Mouse (Mus musculus): ENCODE measurements around the gene Rnf183. TPM values are rescaled to one million over a fixed set of nuclear protein-coding genes. Genes with fewer than 3 reads are reported as not detected.

Rnf183 gene
- not detected in 2 replicates for polyA plus RNA-seq (2021; fragmentation: Nextera tagmentation)
- long read RNA-seq, experiment 1: 0 reads
- long read RNA-seq, experiment 2: 0 reads

DNA sequence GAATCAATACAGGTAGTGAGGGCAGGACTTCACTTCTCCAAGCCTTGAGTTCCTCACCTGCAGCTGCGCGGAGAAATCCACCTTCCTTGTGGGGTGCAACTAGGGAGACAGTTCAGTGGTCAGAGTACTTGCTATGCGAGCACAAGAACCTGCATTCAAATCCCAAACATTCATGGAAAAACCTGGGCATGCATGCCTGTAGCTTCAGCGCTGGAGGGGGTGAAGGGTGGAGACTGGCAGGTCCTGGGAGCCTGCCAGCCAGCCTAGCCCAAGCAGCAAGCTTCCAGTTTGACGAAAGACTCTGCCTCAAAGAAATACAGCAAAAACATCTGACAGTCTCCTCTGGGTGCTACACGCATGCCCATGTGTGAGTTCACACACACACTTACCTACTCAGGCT is at the start of gene Rnf183:
Gene Rnf183, minus strand, starts transcription at position 172 of the 400 bp plus-strand sequence.

DNA sequence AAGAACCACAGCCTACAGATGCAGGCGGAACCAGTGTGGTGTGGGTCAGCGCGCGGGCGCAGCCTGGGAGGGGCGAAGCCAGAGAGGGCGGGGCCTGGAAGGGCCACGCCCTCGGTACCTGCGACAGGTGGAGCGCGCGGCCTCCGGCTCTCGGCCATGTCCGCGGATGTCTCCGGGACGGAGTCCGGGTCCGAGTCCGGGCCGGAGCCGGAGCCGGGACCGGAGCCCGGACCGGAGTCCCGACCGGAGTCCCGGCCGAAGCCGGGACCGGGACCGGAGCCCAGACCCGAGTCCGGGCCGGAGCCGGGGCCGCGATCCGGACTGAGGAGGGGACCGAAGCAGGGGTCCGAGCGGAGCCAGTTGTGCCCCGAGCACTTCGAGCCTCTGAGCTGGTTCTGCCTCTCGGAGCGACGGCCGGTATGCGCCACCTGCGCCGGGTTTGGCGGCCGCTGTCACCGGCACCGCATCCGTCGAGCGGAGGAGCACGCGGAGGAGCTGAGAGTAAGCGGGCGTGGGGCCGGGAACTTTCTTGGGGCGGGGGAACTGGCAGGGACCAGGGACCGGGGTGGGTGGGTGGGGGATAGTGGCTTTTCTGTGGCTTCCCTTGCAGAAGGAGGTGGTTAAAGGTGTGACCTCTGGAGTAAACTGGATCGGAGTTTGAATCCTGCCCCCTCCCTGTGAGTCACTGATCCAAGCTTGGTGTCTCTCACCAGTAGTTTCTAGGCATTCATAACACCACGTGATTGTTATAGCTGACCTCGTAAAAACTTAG is 45.1 kb upstream of the Rnf183 start, which contains the start of gene Bspry:
Gene Bspry, plus strand, starts transcription at position 117 of the 772 bp plus-strand sequence.

DNA sequence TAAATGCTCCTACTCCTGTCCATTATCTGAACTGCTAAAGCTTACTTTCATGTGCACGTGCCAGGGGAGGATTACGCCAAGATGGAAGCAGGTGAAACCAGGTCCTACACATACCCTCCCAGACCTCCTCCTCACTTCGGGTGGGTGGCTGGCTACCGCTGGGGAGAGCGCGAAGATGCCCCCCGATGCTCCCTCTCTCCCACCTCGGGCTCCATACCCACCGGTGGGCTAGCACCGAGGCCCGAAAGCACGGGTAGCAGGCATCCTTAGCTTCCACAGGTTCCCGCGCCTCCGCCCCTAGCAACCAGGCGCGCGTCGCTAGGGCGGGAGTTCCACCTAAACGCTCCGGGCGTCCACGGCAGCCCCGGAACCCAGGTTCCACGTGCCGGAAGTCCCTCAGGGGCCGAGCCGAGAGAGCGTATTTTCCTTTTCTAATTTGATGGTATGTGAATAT is 35.6 kb upstream of the Rnf183 start, which contains the start of gene Wdr31:
Gene Wdr31, minus strand, starts transcription at position 299 of the 454 bp plus-strand sequence.

DNA sequence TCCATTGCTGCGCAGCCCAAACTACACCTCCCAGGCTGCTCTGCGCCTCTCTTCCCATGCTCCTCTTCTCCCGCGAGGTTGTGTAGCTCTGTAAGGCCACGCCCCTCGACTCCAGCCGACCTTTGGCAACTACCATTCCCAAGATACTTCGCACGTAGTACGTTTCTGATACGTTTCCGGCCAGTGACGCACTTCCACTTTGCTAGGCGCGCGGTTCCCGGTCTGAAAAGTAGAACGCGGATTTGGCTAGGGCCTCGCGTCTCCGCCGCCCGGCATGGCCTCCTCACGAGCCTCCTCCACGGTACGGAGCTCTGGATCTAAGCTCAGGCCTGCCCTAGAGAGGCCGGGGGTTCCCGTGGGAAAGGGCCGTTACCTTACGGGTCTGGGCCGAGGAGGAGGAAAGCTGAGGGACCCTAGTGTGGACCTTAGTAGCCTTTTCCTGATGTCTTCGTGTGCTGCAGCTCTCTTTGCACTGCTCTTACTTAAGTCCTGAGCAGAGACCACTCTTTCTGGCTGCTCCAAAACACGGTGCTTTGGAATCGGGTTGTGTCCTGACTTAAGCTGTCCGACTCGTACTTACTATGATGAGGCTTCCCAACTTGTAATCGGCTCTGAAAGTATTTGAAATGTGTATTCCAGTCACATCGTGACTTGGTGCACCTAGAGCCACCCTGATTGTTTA is 26.3 kb downstream of the Rnf183 start, which contains the start of the genes Cdc26 and Prpf4:
Gene Cdc26, minus strand, starts transcription at position 42 of the 682 bp plus-strand sequence.
Gene Prpf4, plus strand, starts transcription at position 197 of the 682 bp plus-strand sequence.

Other genes with a start within 250 kb of the Rnf183 start
- gene Zfp37, start 204.2 kb downstream of the Rnf183 start, polyA plus RNA-seq (2021; fragmentation: Nextera tagmentation): 12.5 and 15.3 TPM in 2 replicates
- gene Slc31a2, start 172.7 kb downstream of the Rnf183 start, polyA plus RNA-seq (2021; fragmentation: Nextera tagmentation): 4.7 and 6.1 TPM in 2 replicates
- gene Fkbp15, start 74.7 kb downstream of the Rnf183 start, polyA plus RNA-seq (2021; fragmentation: Nextera tagmentation): 9.1 and 11.4 TPM in 2 replicates
- 10.3 and 11.3 TPM in 2 replicates for gene Slc31a1, start 74.5 kb downstream of the Rnf183 start, polyA plus RNA-seq (2021; fragmentation: Nextera tagmentation)
- 49.7 and 58.2 TPM in 2 replicates for gene Cdc26, start 26.6 kb downstream of the Rnf183 start, polyA plus RNA-seq (2021; fragmentation: Nextera tagmentation)
- gene Prpf4, start 26.5 kb downstream of the Rnf183 start, polyA plus RNA-seq (2021; fragmentation: Nextera tagmentation): 3.4 and 3.8 TPM in 2 replicates
- 9.1 and 10.6 TPM in 2 replicates for gene Wdr31, start 35.6 kb upstream of the Rnf183 start, polyA plus RNA-seq (2021; fragmentation: Nextera tagmentation)
- 0.09 and 0.31 TPM in 2 replicates for gene Bspry, start 44.8 kb upstream of the Rnf183 start, polyA plus RNA-seq (2021; fragmentation: Nextera tagmentation)
- 13.4 and 17.7 TPM in 2 replicates for gene Hdhd3, start 68.2 kb upstream of the Rnf183 start, polyA plus RNA-seq (2021; fragmentation: Nextera tagmentation)
- gene Alad, start 84.7 kb upstream of the Rnf183 start, polyA plus RNA-seq (2021; fragmentation: Nextera tagmentation): 67.7 and 74.4 TPM in 2 replicates
- 10.8 and 13.4 TPM in 2 replicates for gene Pole3, start 89.8 kb upstream of the Rnf183 start, polyA plus RNA-seq (2021; fragmentation: Nextera tagmentation)
- gene 4933430I17Rik, start 90.1 kb upstream of the Rnf183 start, polyA plus RNA-seq (2021; fragmentation: Nextera tagmentation): 0.14 and 0.15 TPM in 2 replicates
- 19.0 and 22.6 TPM in 2 replicates for gene Rgs3, start 124.6 kb upstream of the Rnf183 start, polyA plus RNA-seq (2021; fragmentation: Nextera tagmentation)

All from left cerebral cortex, adult 6 months (tissue).